Mouse (Mus musculus): ENCODE results near the gene Mydgf. TPM values are rescaled to one million over a fixed set of nuclear protein-coding genes. Genes with fewer than 3 reads are reported as not detected.

Mydgf gene
- total and polyA plus RNA-seq, 2 experiments from 2014 or later: 41.7 to 75.8 TPM

DNA sequence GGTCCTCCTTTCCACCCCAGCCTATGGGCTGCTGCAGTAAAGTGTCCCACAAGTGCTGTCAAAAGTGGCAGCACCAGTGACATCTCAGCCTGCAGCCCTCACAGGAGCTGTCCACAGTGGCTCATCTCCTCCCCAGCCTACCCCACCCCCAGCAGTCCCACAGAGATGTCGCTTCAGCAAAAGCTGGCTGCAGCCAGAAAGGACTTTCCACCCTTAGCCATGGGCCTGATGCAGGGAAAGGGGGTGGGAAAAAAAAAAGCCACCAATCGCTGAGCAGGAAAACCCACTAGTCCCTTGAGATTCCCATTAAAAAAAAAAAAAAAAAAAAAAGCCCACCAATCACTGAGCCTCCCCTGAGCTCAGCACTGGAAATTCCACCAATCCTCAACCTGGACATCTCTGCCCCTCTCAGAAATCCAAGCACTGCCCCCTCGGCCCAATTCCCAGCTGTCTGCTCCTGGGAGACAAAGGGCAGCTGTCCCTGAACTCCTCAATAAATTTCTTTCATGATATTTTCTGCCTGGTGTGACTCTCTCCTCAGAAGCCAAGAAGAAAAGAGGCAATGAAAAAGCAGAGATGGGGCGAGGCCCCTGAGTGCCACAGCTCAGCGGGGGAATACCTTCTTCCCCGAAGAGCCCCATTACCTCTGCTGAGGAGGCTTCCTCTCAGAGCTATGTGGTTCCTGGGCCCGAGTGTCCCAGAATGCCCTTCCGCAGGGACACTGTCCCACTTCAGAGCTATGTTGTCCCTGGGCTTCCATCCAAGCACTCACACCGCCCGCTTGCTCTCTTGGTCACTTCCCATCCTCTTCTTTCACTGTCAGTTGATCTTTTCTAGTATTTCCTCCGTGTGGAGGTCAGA is 1.8 kb upstream of the Mydgf start:
- 42% methylated on average over 11 of the region's 11 CpGs for WGBS
- Histone ChIP-seq H3K9ac (replicated peaks; ENCODE audit: low read length, poor library complexity, severe bottlenecking) (no peak overlapping the region), H3K4me3 (ENCODE audit: low read depth, low read length) (no peak overlapping the region), H3K4me1 (ENCODE audit: insufficient read depth, low read length) (peaks cover 6% of the 10 kb centered on the region), H3K27me3 (ENCODE audit: insufficient read depth, low read length) (no peaks in the 10 kb centered on the region), H3K9me3 (ENCODE audit: low read length) (no peaks in the 10 kb centered on the region), H3K4me2 (ENCODE audit: low read depth, low read length, poor library complexity, severe bottlenecking) (no peak overlapping the region), H3K27ac (ENCODE audit: low read depth, low read length) (peak overlapping the region; percentile 51; the same call in 1 of the 2 replicates), H3K36me3 (ENCODE audit: insufficient read depth, low read length) (peaks cover 43% of the 10 kb centered on the region)
- DNase-seq (ENCODE audit: low spot score) (peak; percentile 73), ATAC-seq (ENCODE audit: low FRiP score) (no peak)
- no peak for TF ChIP-seq CTCF (IDR thresholded peaks at IDR 0.05)

- Histone ChIP-seq H3K36me3 (ENCODE audit: insufficient read depth, low read length) (peaks cover 40% of the 10 kb centered on the region), H3K9ac (replicated peaks; ENCODE audit: low read length, poor library complexity, severe bottlenecking) (peak overlapping the region; percentile 81), H3K4me2 (ENCODE audit: low read depth, low read length, poor library complexity, severe bottlenecking) (peak overlapping the region; percentile 97), H3K9me3 (ENCODE audit: low read length) (no peaks in the 10 kb centered on the region), H3K4me1 (ENCODE audit: insufficient read depth, low read length) (peaks cover 6% of the 10 kb centered on the region), H3K27me3 (ENCODE audit: insufficient read depth, low read length) (no peaks in the 10 kb centered on the region), H3K4me3 (ENCODE audit: low read depth, low read length) (peak overlapping the region; percentile 83), H3K27ac (ENCODE audit: low read depth, low read length) (peak overlapping the region; percentile 69)
- WGBS: 2% methylated on average over 14 of the region's 14 CpGs
- no peak for TF ChIP-seq CTCF (IDR thresholded peaks at IDR 0.05)
- ATAC-seq (ENCODE audit: low FRiP score): peak; percentile 48
- no peak for DNase-seq (ENCODE audit: low spot score)
These were observed 604 bp downstream of the Mydgf start for GRCm38 (mm10) chr17:56182975-56183657.

- Histone ChIP-seq H3K36me3 (ENCODE audit: insufficient read depth, low read length) (peaks cover 46% of the 10 kb centered on the region), H3K27me3 (ENCODE audit: insufficient read depth, low read length) (no peaks in the 10 kb centered on the region), H3K4me2 (ENCODE audit: low read depth, low read length, poor library complexity, severe bottlenecking) (no peak overlapping the region), H3K9me3 (ENCODE audit: low read length) (no peaks in the 10 kb centered on the region), H3K4me1 (ENCODE audit: insufficient read depth, low read length) (no peaks in the 10 kb centered on the region), H3K27ac (ENCODE audit: low read depth, low read length) (no peak overlapping the region), H3K4me3 (ENCODE audit: low read depth, low read length) (no peak overlapping the region), H3K9ac (replicated peaks; ENCODE audit: low read length, poor library complexity, severe bottlenecking) (no peak overlapping the region)
- ATAC-seq (ENCODE audit: low FRiP score) (no peak), DNase-seq (ENCODE audit: low spot score) (no peak)
- 97% methylated on average over 3 of the region's 3 CpGs for WGBS
- no peak for TF ChIP-seq CTCF (IDR thresholded peaks at IDR 0.05)
These were observed 8.3 kb downstream of the Mydgf start for GRCm38 (mm10) chr17:56175416-56175815.

DNA sequence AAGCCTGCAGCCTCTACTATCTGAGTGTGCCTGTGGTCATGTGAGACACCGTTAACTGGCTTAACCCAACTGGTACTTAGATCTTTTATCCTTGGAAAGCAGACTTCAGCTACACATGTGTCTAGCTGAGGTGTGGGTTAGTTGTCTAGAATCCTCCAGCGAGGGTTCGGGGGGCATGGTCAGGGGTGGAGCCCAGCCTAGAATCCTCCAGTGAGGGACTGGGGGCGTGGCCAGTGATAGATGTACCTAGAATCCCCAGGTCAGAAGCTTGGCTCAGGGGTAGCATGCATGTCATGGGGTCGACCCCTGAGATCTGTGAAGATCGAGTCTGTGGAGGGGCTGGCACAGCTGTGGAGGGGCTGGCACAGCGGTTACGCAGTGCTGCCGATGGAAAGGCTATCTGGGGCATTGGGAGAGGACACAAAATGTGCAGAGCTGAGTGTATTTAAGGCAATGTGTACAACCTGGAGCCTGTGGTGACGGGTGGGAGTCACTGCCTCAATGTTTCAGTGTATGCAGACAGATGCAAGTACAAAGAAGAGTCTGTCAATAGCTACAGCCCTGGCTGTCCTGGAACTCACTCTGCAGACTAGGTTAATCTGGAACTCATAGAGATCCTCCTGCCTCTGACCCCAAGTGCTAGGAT is 10.2 kb downstream of the Mydgf start:
- Histone ChIP-seq H3K9me3 (ENCODE audit: low read length) (no peaks in the 10 kb centered on the region), H3K4me2 (ENCODE audit: low read depth, low read length, poor library complexity, severe bottlenecking) (no peak overlapping the region), H3K27ac (ENCODE audit: low read depth, low read length) (no peak overlapping the region), H3K4me1 (ENCODE audit: insufficient read depth, low read length) (no peaks in the 10 kb centered on the region), H3K36me3 (ENCODE audit: insufficient read depth, low read length) (peaks cover 28% of the 10 kb centered on the region), H3K27me3 (ENCODE audit: insufficient read depth, low read length) (no peaks in the 10 kb centered on the region), H3K9ac (replicated peaks; ENCODE audit: low read length, poor library complexity, severe bottlenecking) (no peak overlapping the region), H3K4me3 (ENCODE audit: low read depth, low read length) (no peak overlapping the region)
- no peak for DNase-seq (ENCODE audit: low spot score)
- no peak for ATAC-seq (ENCODE audit: low FRiP score)
- WGBS: 66% methylated on average over 10 of the region's 10 CpGs
- TF ChIP-seq CTCF (IDR thresholded peaks at IDR 0.05): no peak

GRCm38 (mm10) chr17:56171881-56172280 is 11.8 kb downstream of the Mydgf start:
- no peak for TF ChIP-seq CTCF (IDR thresholded peaks at IDR 0.05)
- H3K4me2 ChIP-seq (ENCODE audit: low read depth, low read length, poor library complexity, severe bottlenecking): no peak overlapping the region
- ATAC-seq (ENCODE audit: low FRiP score) (no peak), DNase-seq (ENCODE audit: low spot score) (no peak)
- H3K9ac ChIP-seq (replicated peaks; ENCODE audit: low read length, poor library complexity, severe bottlenecking): no peak overlapping the region
- 92% methylated on average over 17 of the region's 17 CpGs for WGBS
- no peak overlapping the region for H3K4me3 ChIP-seq (ENCODE audit: low read depth, low read length)
- H3K27me3 ChIP-seq (ENCODE audit: insufficient read depth, low read length): no peaks in the 10 kb centered on the region
- H3K27ac ChIP-seq (ENCODE audit: low read depth, low read length): no peak overlapping the region
- H3K9me3 ChIP-seq (ENCODE audit: low read length): no peaks in the 10 kb centered on the region
- peaks cover 18% of the 10 kb centered on the region for H3K36me3 ChIP-seq (ENCODE audit: insufficient read depth, low read length)
- H3K4me1 ChIP-seq (ENCODE audit: insufficient read depth, low read length): no peaks in the 10 kb centered on the region
